Mouse (Mus musculus): ENCODE measurements around the gene Gstt2. TPM values are rescaled to one million over a fixed set of nuclear protein-coding genes. Genes with fewer than 3 reads are reported as not detected.
A peak's percentile ranks its signal among the peaks of the same experiment; 100 is the strongest.

Gstt2 gene
- polyA plus RNA-seq, 1 experiment from 2014 or later: 7.9 TPM

DNA sequence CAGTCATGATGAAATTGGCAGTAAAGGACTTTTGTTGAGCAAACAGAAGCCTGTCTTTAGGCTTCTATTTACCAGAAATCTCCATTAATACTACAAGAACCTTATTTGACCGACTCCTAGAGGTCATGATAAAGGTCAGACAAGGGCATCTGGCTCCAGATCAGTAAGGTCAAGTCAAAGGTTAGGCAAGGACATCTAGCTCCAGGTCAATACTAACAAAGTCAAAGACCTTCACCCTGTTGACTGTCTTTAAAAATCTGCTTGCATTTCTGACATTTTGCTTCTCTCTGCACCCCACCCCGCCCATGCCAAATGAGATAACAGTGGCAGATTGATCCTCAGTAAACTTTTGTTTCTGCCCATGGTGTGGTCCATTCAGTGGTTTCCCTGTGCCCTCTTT is 33.0 kb downstream of the Gstt2 start:
- Histone ChIP-seq H3K27me3 (no peaks in the 10 kb centered on the region), H3K9me3 (replicated peaks) (no peaks in the 10 kb centered on the region), H3K27ac (no peak overlapping the region), H3K4me2 (replicated peaks) (no peak overlapping the region), H3K36me3 (no peaks in the 10 kb centered on the region), H3K9ac (no peak overlapping the region), H3K4me1 (no peaks in the 10 kb centered on the region), H3K4me3 (no peak overlapping the region)
- no peak for ATAC-seq (ENCODE audit: low FRiP score)
- 77% methylated on average over 2 of the region's 2 CpGs for WGBS

DNA sequence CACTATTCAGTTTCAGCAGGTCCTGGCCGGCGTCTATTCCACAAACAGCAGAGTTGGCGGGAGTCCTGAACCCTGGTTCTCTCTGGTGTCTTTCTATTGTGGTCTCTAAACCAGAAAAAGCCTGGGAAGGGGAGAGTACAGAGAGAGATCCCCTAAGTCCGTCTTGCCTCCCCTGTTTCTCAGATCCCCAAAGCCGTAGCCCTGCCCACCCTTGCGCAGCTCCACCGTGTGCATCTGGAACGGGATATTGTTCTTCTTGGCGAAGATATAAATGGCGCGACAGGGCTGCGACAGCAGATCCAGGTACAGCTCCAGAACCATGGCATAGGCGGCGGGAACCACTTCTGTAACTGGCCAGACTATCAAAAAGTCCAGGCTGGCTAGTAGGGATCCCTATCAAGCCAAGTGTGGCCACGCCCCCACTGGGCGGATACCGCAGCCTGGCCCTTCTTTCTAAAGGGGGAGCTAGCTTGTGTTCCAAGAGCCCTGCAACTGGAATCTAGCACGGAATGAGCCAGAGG is 39.0 kb downstream of the Gstt2 start, which contains the start of gene Gstt1:
TSS of gene Gstt1 (minus strand) at position 409 of the 521 bp plus-strand sequence.
- ATAC-seq (ENCODE audit: low FRiP score): peak; percentile 54
- Histone ChIP-seq H3K9ac (peak within 1 kb of the TSS; percentile 37), H3K36me3 (no peaks in the 10 kb centered on the region), H3K27me3 (peaks cover 9% of the 10 kb centered on the region), H3K4me2 (replicated peaks) (peak within 1 kb of the TSS; percentile 77), H3K4me1 (peaks cover 12% of the 10 kb centered on the region), H3K4me3 (peak within 1 kb of the TSS; percentile 37), H3K9me3 (replicated peaks) (no peaks in the 10 kb centered on the region), H3K27ac (no peak within 1 kb of the TSS)
- 4% methylated on average over 18 of the region's 18 CpGs for WGBS

DNA sequence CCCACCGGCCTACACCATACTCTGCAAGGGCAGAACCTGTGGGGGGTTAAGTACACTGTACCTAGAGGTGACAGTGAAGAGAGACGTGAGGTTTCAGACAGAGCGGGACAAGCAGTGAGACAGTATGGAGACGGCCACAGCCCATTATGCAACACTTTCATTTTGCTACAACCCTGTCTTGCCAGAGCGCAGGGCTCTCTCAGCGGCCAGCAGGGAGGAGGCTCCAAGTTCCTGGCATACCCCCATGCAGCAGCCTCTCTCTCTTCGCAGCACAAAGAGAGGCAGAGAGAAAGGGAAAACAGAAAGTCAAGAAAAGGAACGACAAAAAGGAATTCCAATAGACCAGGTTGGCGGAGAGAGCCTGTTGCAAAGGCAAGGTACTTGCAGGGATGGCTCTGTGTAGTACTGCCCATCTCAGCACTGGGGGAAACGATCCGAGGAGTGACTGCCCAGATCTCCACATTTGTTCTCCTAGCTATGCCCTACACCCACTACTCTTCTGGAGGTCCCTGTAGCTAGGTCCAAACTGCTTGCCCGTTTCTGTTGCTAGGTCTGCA is 39.5 kb downstream of the Gstt2 start:
- peak; percentile 35; the same call in 1 of the 2 replicates for ATAC-seq (ENCODE audit: low FRiP score)
- 2% methylated on average over 12 of the region's 12 CpGs for WGBS

DNA sequence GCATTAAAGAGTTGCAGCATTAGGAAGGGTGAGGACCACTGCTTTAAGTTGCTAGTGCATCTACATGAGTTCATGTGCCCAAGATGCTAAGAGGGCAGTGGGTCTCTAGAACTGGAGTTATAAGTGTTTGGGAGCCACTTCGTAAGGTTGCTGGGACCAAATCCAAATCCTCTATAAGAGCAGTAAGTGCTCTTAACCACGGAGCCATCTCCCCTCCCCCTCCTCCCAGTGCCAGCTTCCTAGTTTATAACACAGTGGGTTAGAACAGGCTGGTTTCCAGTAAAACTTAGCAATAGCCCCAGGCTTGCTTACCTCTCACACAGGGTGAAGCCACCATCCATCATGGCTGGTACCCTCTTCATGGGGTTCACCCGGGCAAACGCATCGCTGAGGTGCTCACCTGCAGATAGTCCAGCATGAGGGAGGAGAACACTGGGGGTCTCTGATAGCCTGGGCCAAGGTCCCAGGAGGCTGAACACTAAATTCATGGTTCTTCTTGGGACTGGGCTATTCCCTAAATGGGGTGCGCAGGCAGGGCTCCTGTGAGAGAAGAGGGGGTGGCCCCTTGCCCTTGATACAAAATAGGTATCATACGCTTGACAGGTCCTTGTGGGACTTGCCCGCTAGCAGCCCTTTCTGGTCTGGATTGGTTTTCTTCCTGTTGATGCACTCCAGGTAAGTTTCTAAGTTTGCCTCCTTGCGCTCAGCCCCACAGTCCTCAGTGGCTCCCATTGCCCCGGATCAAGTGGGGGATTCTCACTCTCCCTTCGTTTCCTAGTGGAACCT is 40.3 kb downstream of the Gstt2 start:
- Histone ChIP-seq H3K27ac (no peak overlapping the region), H3K27me3 (peaks cover 9% of the 10 kb centered on the region), H3K9me3 (replicated peaks) (no peaks in the 10 kb centered on the region), H3K36me3 (no peaks in the 10 kb centered on the region), H3K4me2 (replicated peaks) (peak overlapping the region; percentile 77), H3K9ac (peak overlapping the region; percentile 37), H3K4me3 (peak overlapping the region; percentile 37), H3K4me1 (peaks cover 12% of the 10 kb centered on the region)
- ATAC-seq (ENCODE audit: low FRiP score): no peak
- 42% methylated on average over 11 of the region's 11 CpGs for WGBS

More for the DNA sequence above, 39.5 kb downstream of the Gstt2 start:
- Histone ChIP-seq H3K27me3 (peaks cover 9% of the 10 kb centered on the region), H3K36me3 (no peaks in the 10 kb centered on the region), H3K4me2 (replicated peaks) (peak overlapping the region; percentile 77), H3K9me3 (replicated peaks) (no peaks in the 10 kb centered on the region), H3K9ac (peak overlapping the region; percentile 37), H3K4me1 (peaks cover 12% of the 10 kb centered on the region), H3K4me3 (peak overlapping the region; percentile 37), H3K27ac (no peak overlapping the region)

DNA sequence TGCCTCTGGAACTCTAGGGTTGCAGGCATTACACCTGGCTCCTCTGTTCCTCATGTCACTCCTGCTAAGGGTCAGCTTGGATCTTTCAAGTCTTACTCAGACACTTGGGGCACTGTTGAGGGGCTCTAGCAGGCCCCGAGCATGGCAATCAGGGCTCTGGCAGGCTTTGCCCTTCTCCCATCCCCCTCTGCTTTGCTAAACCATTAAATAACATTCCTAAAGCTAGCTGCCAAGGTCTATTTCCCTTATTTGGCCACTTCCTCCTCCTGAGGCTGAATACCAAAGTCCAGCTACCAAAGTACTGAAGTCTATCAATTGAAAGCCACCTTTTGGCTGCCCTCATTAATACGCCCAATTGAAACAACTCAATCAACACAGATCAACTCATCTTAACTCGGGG is 42.3 kb downstream of the Gstt2 start:
- no peak overlapping the region for H3K27ac ChIP-seq
- 45% methylated on average over 3 of the region's 3 CpGs for WGBS
- peaks cover 16% of the 10 kb centered on the region for H3K4me1 ChIP-seq
- H3K9ac ChIP-seq: no peak overlapping the region
- no peak overlapping the region for H3K4me2 ChIP-seq (replicated peaks)
- no peak for ATAC-seq (ENCODE audit: low FRiP score)
- no peaks in the 10 kb centered on the region for H3K36me3 ChIP-seq
- H3K9me3 ChIP-seq (replicated peaks): no peaks in the 10 kb centered on the region
- no peak overlapping the region for H3K4me3 ChIP-seq
- H3K27me3 ChIP-seq: peaks cover 9% of the 10 kb centered on the region

DNA sequence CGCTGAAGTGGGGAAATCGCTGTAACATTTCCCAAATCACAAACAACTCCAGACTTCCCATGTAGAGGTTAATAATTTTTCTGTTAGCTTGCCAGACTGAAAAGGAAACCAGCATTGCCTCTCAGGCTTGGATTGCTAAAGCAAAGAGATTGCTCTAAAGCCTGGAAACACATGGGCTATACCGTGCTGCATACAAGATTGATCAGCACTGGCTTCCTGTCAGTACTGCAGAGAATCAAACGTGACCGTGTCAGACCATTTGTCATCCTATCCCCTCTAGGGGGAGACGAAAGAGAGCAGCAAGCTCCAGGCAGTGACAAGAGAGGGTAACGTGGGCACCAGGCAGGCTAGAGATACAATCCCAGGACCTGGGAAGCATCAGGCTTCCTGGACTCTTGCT is 46.5 kb downstream of the Gstt2 start:
- no peak overlapping the region for H3K4me3 ChIP-seq
- peaks cover 4% of the 10 kb centered on the region for H3K27me3 ChIP-seq
- no peak overlapping the region for H3K9ac ChIP-seq
- WGBS: 21% methylated on average over 7 of the region's 7 CpGs
- 0 out of 2 replicates have a peak, but pooled peaks cover 4% of the 10 kb centered on the region for H3K4me1 ChIP-seq
- no peak for ATAC-seq (ENCODE audit: low FRiP score)
- no peak overlapping the region for H3K27ac ChIP-seq
- no peaks in the 10 kb centered on the region for H3K36me3 ChIP-seq
- H3K4me2 ChIP-seq (replicated peaks): no peak overlapping the region
- H3K9me3 ChIP-seq (replicated peaks): no peaks in the 10 kb centered on the region

DNA sequence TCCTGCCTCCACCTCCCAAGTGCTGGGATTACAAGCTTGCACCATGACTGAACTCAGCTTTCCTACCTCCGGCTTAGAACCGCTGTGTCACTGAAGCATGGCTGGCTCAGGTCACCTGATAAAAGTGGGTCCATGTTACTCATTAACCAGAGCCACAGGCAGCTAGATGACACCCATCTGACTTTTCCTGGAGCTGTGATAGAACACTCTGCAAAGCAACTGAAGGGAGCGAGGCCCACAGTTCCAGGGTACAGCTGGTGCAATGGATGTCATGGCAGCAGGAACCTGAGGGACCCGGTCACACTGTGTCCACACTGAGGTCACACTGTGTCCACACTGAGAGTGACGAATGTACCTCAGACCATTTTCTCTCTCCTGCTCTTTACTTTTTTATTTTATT is 47.4 kb downstream of the Gstt2 start:
- no peak overlapping the region for H3K4me3 ChIP-seq
- no peaks in the 10 kb centered on the region for H3K36me3 ChIP-seq
- H3K27me3 ChIP-seq: peaks cover 4% of the 10 kb centered on the region
- no peak for ATAC-seq (ENCODE audit: low FRiP score)
- H3K4me2 ChIP-seq (replicated peaks): no peak overlapping the region
- no peaks in the 10 kb centered on the region for H3K9me3 ChIP-seq (replicated peaks)
- WGBS: 93% methylated on average over 5 of the region's 5 CpGs
- no peak overlapping the region for H3K27ac ChIP-seq
- no peak overlapping the region for H3K9ac ChIP-seq
- 0 out of 2 replicates have a peak, but pooled peaks cover 4% of the 10 kb centered on the region for H3K4me1 ChIP-seq

DNA sequence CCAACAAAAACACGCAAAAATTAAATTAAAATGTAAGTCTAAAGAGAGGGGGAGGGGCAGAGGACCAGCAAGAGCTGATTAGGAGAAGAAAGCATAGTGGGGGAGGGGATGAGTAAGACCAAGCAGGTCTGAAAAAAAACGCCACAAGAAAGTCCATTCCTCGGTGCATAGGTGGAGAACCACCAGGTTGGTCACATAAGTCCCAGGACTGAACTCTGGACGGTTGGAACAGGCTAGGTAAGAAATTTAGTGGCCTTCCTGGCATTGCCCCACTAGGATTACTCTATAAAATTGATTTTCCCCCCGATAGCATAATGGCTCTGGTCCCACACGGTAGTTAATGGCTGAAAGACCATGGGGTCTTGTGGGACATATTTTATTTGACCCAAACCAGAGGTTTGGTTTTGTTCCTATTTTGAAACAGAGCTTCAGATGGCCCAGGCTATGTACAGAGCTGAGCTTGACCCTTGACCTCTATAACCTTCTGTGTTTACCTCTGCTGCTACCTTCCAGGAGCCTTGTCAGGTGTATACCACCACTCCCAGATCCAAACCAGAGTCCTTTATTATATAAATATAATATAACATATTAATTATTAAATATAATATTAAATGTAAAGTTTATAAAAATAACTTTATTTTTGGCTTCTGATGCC is 48.0 kb downstream of the Gstt2 start:
- no peak for ATAC-seq (ENCODE audit: low FRiP score)
- H3K9me3 ChIP-seq (replicated peaks): no peaks in the 10 kb centered on the region
- H3K27ac ChIP-seq: no peak overlapping the region
- H3K36me3 ChIP-seq: no peaks in the 10 kb centered on the region
- peaks cover 3% of the 10 kb centered on the region for H3K27me3 ChIP-seq
- 0 out of 2 replicates have a peak, but pooled peaks cover 4% of the 10 kb centered on the region for H3K4me1 ChIP-seq
- WGBS: 79% methylated on average over 6 of the region's 6 CpGs
- H3K9ac ChIP-seq: no peak overlapping the region
- no peak overlapping the region for H3K4me3 ChIP-seq
- H3K4me2 ChIP-seq (replicated peaks): no peak overlapping the region

DNA sequence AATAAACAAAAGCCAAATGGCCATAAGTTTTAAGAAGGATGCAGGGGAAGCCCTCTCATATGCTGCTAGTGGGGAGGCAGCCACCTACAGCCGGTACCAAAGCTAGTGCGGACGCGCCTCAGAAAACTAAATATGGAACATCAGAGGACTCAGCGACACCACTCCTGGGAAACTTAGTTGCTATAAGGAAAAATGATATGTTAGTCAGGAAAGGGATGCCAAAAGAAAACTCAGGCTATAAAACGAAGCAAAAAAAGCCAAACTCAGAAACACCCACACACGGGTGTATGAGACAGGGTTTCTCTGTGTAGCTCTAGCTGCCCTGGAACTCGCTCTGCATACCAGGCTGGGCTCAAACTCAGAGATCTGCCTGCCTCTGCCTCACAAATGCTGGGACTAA is 48.9 kb downstream of the Gstt2 start:
- 91% methylated on average over 8 of the region's 8 CpGs for WGBS
- H3K9ac ChIP-seq: no peak overlapping the region
- H3K27ac ChIP-seq: no peak overlapping the region
- peaks cover 8% of the 10 kb centered on the region; the same call in 1 of the 2 replicates for H3K27me3 ChIP-seq
- H3K4me3 ChIP-seq: no peak overlapping the region
- H3K4me1 ChIP-seq: 0 out of 2 replicates have a peak, but pooled peaks cover 4% of the 10 kb centered on the region
- H3K36me3 ChIP-seq: no peaks in the 10 kb centered on the region
- H3K9me3 ChIP-seq (replicated peaks): no peaks in the 10 kb centered on the region
- no peak for ATAC-seq (ENCODE audit: low FRiP score)
- H3K4me2 ChIP-seq (replicated peaks): no peak overlapping the region

DNA sequence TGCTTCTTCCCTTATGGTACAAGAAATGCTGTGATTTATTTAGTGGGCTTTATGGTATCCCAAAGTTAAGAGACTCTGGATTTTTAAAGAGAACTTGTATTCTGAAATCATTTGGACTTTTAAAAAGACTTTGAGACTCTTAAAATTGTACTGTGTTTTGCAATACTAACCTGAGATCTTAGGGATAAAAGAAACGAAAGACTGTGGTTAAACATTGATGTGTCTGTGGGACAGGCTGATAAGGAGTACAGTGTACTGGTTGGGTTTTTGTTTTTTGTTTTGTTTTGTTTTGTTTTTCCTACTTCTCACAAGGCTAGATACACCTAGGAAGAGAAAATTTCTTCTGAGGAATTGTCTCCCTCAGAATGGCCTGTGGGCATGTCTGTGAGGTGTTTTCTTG is 51.8 kb downstream of the Gstt2 start:
- 94% methylated on average over 1 of the region's 1 CpGs for WGBS
- Histone ChIP-seq H3K9me3 (replicated peaks) (no peaks in the 10 kb centered on the region), H3K4me1 (peaks cover 8% of the 10 kb centered on the region), H3K4me2 (replicated peaks) (no peak overlapping the region), H3K36me3 (no peaks in the 10 kb centered on the region), H3K4me3 (no peak overlapping the region), H3K27ac (no peak overlapping the region), H3K9ac (no peak overlapping the region), H3K27me3 (peaks cover 32% of the 10 kb centered on the region)
- ATAC-seq (ENCODE audit: low FRiP score): no peak
